Mouse (Mus musculus): ENCODE results near the gene Haus5.

DNA sequence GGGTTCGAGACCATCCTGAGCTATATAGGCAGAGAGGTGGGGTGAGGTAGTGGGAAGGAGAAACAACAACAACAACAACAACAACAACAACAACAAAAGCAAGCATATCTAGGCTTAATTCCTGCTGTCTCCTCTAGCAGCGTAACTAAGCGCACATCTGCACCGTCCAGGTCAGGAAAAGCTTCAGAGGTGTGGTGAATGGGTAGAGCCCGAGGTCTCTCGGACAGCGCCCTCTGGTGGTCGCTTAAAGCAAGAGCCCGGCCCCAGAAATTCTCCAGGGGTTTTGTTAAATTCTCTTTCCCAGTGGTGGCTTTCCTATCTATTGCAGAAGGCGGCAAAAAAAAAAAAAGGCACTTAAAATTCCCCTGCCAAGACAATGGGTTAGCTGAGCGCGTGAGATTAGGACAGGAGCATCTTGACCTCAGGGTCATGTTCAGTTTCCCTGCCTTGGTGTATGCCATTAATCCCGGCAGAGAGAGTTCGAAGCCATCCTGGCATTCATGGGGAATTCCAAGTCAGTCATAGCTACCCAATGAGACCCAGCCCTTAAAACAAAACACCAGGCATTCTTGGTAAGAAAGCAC is 51.2 kb downstream of the Haus5 start:
- TF ChIP-seq CTCF (IDR thresholded peaks at IDR 0.05) (peak; percentile 74), EP300 (IDR thresholded peaks at IDR 0.05) (no peak)

All from lung, postnatal 0 days (tissue).